Mouse (Mus musculus) erythroblast, embryonic 14.5 days (primary cell): ENCODE measurements around the gene Umad1.
A peak's percentile ranks its signal among the peaks of the same experiment; 100 is the strongest.

Source experiments
- GATA1 ChIP-seq: IDR thresholded peaks from 2 replicates; pipeline ENCODE4 v1.6.1; 2012; ENCODE audit warnings: low read length, inconsistent platforms, mixed read lengths
- TAL1 ChIP-seq: IDR thresholded peaks from 3 replicates; pipeline ENCODE4 v1.6.1; 2012; ENCODE audit warnings: low read length, inconsistent platforms, mixed read lengths

DNA sequence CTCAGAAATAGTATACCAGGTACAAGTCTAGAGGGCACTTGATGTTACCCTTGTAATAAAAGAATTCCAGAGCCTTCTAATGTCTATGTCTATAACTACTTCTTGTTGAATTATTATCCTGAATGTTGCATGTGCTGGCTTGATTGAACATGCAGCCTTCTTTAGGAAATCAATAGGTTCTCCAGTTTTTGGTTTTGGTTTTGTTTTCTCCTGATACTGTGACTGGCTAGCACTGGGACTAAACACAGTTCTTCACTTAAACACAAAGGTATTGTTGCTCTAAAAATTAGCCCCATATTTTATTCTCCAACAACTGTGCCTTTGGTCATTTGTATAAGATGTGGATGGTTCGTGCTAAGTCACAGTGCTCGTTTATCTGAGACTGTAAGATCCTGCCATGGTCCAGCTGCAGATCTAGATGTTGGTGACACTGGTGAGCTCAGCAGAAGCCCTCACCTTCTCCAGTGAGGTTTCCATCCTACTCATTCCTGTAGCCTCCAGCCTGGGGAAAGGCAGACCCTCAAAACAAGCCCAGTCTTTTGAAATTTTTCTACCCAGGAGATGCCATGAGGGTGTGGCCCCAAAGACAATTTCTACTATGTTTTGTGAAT lies 90.1 kb downstream of the Umad1 start:
- peak; percentile 72 for TF ChIP-seq TAL1
- no peak for TF ChIP-seq GATA1
